Mouse (Mus musculus) hindbrain, embryonic 14.5 days (tissue): Measurements from ENCODE around the gene Mesp1. TPM values are rescaled to one million over a fixed set of nuclear protein-coding genes. Genes with fewer than 3 reads are reported as not detected.

ENCODE experiments used
- ATAC-seq: fragments of 200-750 bp; cut with Nextera tagmentation; 2 replicates; pipeline ENCODE4 v1.8.0; 2017; ENCODE audit warnings: moderate number of reproducible peaks, mild to moderate bottlenecking, moderate TSS enrichment, moderate library complexity; ENCODE audit not compliant: low FRiP score
- DNase-seq: peaks from one replicate; pipeline ENCODE4 v3.0.0-alpha.2; 2015; ENCODE audit warnings: low spot score
- H3K27ac ChIP-seq: fragments of 300-500 bp; sonication (generic); 2 replicates; pipeline ENCODE4 v1.5.1; 2014; ENCODE audit warnings: mild to moderate bottlenecking, moderate library complexity
- H3K27me3 ChIP-seq: fragments of 300-500 bp; sonication (generic); 2 replicates; pipeline ENCODE4 v1.6.1; 2014; ENCODE audit warnings: mild to moderate bottlenecking, low read length, mixed read lengths; ENCODE audit not compliant: control insufficient read depth, insufficient read depth
- H3K36me3 ChIP-seq: fragments of 300-500 bp; sonication (generic); replicated peaks from 2 replicates; pipeline ENCODE4 v1.6.1; 2014; ENCODE audit not compliant: control insufficient read depth, insufficient read depth
- H3K4me1 ChIP-seq: fragments of 300-500 bp; sonication (generic); replicated peaks from 2 replicates; pipeline ENCODE4 v1.6.1; 2014; ENCODE audit warnings: antibody characterized with exemption, low read length, mixed read lengths; ENCODE audit not compliant: control insufficient read depth, insufficient read depth
- H3K4me2 ChIP-seq: fragments of 300-500 bp; sonication (generic); replicated peaks from 2 replicates; pipeline ENCODE4 v1.6.1; 2014; ENCODE audit warnings: mild to moderate bottlenecking, moderate library complexity
- H3K4me3 ChIP-seq: fragments of 300-500 bp; sonication (generic); replicated peaks from 2 replicates; pipeline ENCODE4 v1.5.1; 2014; ENCODE audit warnings: mild to moderate bottlenecking, low read length
- H3K9ac ChIP-seq: fragments of 300-500 bp; sonication (generic); 2 replicates; pipeline ENCODE4 v1.6.1; 2014
- H3K9me3 ChIP-seq: fragments of 300-500 bp; sonication (generic); 2 replicates; pipeline ENCODE4 v1.6.1; 2016; ENCODE audit warnings: low read length; ENCODE audit not compliant: control insufficient read depth
- WGBS: fragments of 180-500 bp; shearing (Covaris S2); extraction: QIAGEN DNeasy Blood & Tissue Kit; methylation state at CpG from one replicate; pipeline ENCODE4 v1.1.7; 2014; 5-methylcytosine and 5-hydroxymethylcytosine counted together
- polyA plus RNA-seq: library from polyadenylated mRNA; unstranded; fragments of >200 nt; fragmentation: Nextera tagmentation; extraction: Ambion mirVana; gene quantifications from 2 replicates; pipeline ENCODE4 v1.2.1, GENCODE M21; 2014

The Mesp1 gene
- polyA plus RNA-seq, 1 experiment from 2014 or later, result not detected

- 81% methylated on average over 6 of the region's 6 CpGs for WGBS
- no peaks in the 10 kb centered on the region for H3K36me3 ChIP-seq
- ATAC-seq, result no peak
Observed at GRCm38 (mm10) chr7:79747659-79748058, 45.9 kb downstream of the Mesp1 start.

DNA sequence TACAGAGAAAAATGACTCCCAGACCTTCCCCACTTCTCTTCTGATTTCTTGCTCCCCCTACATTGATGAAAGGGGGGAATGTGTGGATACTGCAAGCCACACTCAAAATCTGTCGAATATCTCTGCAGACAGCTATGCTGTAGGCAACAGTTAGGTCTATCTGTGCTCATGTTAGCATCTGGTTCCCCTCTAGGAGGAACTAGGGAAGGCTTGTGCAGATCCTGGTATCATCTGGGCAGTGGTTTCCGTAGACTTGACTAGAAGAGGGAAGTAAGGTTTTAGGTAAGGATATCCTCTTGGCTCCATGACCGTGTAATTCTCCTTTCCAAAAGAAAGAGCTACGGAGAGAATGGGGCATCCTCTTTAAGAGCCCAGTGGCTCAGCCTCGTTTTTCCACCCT, 49.0 kb downstream of the Mesp1 start:
- peaks cover 6% of the 10 kb centered on the region; the same call in 1 of the 2 replicates for H3K4me1 ChIP-seq
- no peaks in the 10 kb centered on the region for H3K36me3 ChIP-seq
- H3K4me3 ChIP-seq, result no peak overlapping the region
- no peak overlapping the region for H3K27ac ChIP-seq
- H3K9me3 ChIP-seq, result no peaks in the 10 kb centered on the region
- 87% methylated on average over 5 of the region's 5 CpGs for whole genome bisulfite sequencing
- H3K27me3 ChIP-seq, result no peaks in the 10 kb centered on the region
- H3K9ac ChIP-seq, result no peak overlapping the region
- ATAC-seq (no peak), DNase-seq (no peak)
- no peak overlapping the region for H3K4me2 ChIP-seq

More at GRCm38 (mm10) chr7:79747659-79748058, 45.9 kb downstream of the Mesp1 start:
- H3K27ac ChIP-seq, result no peak overlapping the region
- H3K4me3 ChIP-seq, result no peak overlapping the region
- no peaks in the 10 kb centered on the region for H3K9me3 ChIP-seq
- DNase-seq, result no peak
- H3K4me1 ChIP-seq, result peaks cover 6% of the 10 kb centered on the region; the same call in 1 of the 2 replicates
- no peak overlapping the region for H3K4me2 ChIP-seq
- H3K9ac ChIP-seq, result no peak overlapping the region
- H3K27me3 ChIP-seq, result no peaks in the 10 kb centered on the region

DNA sequence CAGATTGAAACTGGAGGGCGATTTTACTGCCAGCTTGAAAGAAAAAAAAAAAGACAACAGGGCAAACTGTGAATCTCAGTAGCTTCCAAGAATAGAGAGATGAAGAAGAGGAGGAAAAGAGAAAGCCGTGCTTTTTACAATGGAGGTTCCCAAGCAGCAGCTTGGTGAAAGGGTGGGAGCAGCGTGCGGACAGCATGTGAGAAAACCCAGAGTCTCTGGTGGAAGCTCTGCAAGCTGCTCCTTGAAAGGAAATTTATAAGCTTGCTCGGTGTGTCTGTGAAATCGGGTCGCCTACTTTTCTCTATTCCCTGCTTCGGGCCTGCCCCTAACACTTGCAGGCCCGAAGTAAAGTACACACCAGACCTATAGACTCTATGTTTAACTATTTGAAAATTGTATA, 49.5 kb downstream of the Mesp1 start:
- Histone ChIP-seq H3K36me3 (no peaks in the 10 kb centered on the region), H3K4me3 (no peak overlapping the region), H3K4me1 (peaks cover 6% of the 10 kb centered on the region; the same call in 1 of the 2 replicates), H3K9me3 (no peaks in the 10 kb centered on the region), H3K27me3 (no peaks in the 10 kb centered on the region), H3K9ac (no peak overlapping the region), H3K4me2 (no peak overlapping the region), H3K27ac (no peak overlapping the region)
- ATAC-seq, result no peak
- no peak for DNase-seq
- 91% methylated on average over 9 of the region's 9 CpGs for WGBS

DNA sequence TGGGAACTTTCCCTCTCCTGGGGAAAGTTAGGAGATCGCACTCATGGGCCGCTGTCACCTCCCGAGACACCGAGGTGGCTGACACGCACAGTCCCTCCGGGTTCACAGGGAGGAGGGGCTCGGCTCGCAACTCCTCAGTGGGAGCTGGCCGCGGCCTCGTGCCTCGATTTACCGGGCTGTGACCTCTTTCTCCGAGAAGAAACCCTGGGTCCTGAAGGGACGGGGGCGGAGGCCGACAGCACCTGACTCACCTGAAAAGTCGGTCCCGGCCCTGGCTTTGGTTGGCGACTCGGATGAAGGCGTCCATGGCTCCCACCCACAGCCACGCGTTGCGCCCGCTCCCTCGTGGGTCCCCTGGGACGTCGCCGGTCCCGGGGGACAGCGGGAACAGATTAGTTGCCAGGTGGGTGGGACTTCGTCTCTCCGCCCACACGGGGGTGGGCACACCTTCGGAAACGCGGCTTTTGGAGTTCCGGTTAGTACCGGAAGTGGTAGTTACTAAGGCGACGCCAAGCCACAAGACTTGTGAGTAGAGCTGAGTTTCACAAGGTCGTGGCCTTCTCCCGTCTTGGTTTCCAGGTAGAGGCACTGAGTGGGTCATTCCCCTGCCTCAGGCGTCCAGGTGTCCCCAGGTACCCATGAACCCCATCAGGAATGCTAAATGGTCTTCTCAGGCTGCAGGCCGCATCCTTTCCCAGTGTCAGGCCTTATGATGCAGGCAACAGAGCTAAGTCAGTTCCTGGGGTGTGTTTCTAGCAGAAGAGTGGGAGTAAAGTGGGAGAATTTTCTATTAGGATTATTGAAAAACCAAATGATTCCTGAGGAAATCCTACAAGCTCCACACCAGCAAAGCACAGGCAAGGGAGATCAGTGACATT, 50.7 kb downstream of the Mesp1 start, which contains the start of the genes Pex11a and Wdr93:
Gene Pex11a (minus strand): TSS at position 473 of the 878 bp plus-strand sequence.
Gene Wdr93 (plus strand): TSS at position 505 of the 878 bp plus-strand sequence.
- Histone ChIP-seq H3K4me2 (peak within 1 kb of the TSS; percentile 97), H3K36me3 (no peaks in the 10 kb centered on the region), H3K9me3 (no peaks in the 10 kb centered on the region), H3K9ac (peak within 1 kb of the TSS; percentile 71), H3K4me3 (peak within 1 kb of the TSS; percentile 74), H3K27me3 (no peaks in the 10 kb centered on the region), H3K27ac (no peak within 1 kb of the TSS), H3K4me1 (peaks cover 6% of the 10 kb centered on the region; the same call in 1 of the 2 replicates)
- peak; percentile 88 for DNase-seq
- WGBS, result 3% methylated on average over 46 of the region's 46 CpGs
- ATAC-seq, result peak; percentile 88

DNA sequence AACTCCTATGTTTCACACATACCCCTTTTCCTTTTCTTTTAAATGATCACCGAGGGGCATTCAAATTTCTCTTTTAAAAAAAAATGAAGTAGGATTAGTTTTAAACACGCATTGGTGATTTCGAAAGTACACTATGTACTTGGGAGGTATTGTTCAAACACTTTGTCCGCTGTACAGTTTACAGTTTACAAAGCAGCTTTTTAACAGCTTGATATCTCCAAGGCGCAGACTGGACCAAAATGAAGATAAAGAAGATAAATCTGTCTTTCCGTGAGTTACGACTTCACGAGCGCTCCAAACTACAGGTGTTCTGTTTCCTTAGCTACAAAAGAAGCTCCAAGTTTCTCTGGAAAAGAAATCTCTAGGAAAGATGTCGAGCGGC, 51.3 kb downstream of the Mesp1 start:
- ATAC-seq, result no peak
- H3K4me1 ChIP-seq, result peaks cover 6% of the 10 kb centered on the region; the same call in 1 of the 2 replicates
- H3K9ac ChIP-seq, result peak overlapping the region; percentile 71

More for the DNA sequence above, 51.3 kb downstream of the Mesp1 start:
- Histone ChIP-seq H3K9me3 (no peaks in the 10 kb centered on the region), H3K27ac (no peak overlapping the region), H3K36me3 (no peaks in the 10 kb centered on the region), H3K4me2 (peak overlapping the region; percentile 97), H3K27me3 (no peaks in the 10 kb centered on the region), H3K4me3 (peak overlapping the region; percentile 74)
- 25% methylated on average over 11 of the region's 11 CpGs for WGBS
- no peak for DNase-seq

Other genes with a start within 250 kb of the Mesp1 start
- 3.7 and 5.0 TPM in 2 replicates for gene Rhcg, start 176.1 kb downstream of the Mesp1 start, polyA plus RNA-seq
- 1.8 and 2.8 TPM in 2 replicates for gene Ticrr, start 133.6 kb downstream of the Mesp1 start, polyA plus RNA-seq
- gene Kif7, start 78.1 kb downstream of the Mesp1 start, polyA plus RNA-seq, result 1.8 and 2.0 TPM in 2 replicates
- 0.19 and 0.26 TPM in 2 replicates for gene Plin1, start 60.9 kb downstream of the Mesp1 start, polyA plus RNA-seq
- 14.3 and 14.4 TPM in 2 replicates for gene Pex11a, start 50.7 kb downstream of the Mesp1 start, polyA plus RNA-seq
- gene Wdr93, start 50.6 kb downstream of the Mesp1 start, polyA plus RNA-seq, result 0.57 and 1.0 TPM in 2 replicates
- gene Mesp2, start 16.9 kb upstream of the Mesp1 start, polyA plus RNA-seq, result 1.3 and 1.4 TPM in 2 replicates
- gene Anpep, start 67.3 kb upstream of the Mesp1 start, polyA plus RNA-seq, result 4.2 and 6.6 TPM in 2 replicates
- gene Ap3s2, start 126.9 kb upstream of the Mesp1 start, polyA plus RNA-seq, result 46.4 and 49.0 TPM in 2 replicates
- 18.7 and 19.8 TPM in 2 replicates for gene Arpin, start 141.6 kb upstream of the Mesp1 start, polyA plus RNA-seq
- gene Zfp710, start 231.0 kb upstream of the Mesp1 start, polyA plus RNA-seq, result 14.7 and 17.5 TPM in 2 replicates